Mouse (Mus musculus) liver, embryonic 11.5 days (tissue): ENCODE data around the gene Vwce. TPM values are rescaled to one million over a fixed set of nuclear protein-coding genes. Genes with fewer than 3 reads are reported as not detected.

Experiments used
- ATAC-seq: fragments of 200-750 bp; cut with Nextera tagmentation; replicated peaks from 2 replicates; pipeline ENCODE4 v1.8.0; 2017; ENCODE audit warnings: moderate number of reproducible peaks, mild to moderate bottlenecking, moderate TSS enrichment, moderate library complexity; ENCODE audit not compliant: low FRiP score
- DNase-seq: peaks from one replicate; pipeline ENCODE4 v3.0.0-alpha.2; 2017; ENCODE audit warnings: low spot score
- H3K27ac ChIP-seq: fragments of 300-500 bp; sonication (generic); 2 replicates; pipeline ENCODE4 v1.5.1; 2014; ENCODE audit warnings: mild to moderate bottlenecking, low read depth, low read length, control low read depth
- H3K27me3 ChIP-seq: fragments of 300-500 bp; sonication (generic); replicated peaks from 2 replicates; pipeline ENCODE4 v1.6.1; 2014; ENCODE audit warnings: low read length, mixed read lengths; ENCODE audit not compliant: control insufficient read depth, insufficient read depth
- H3K36me3 ChIP-seq: fragments of 300-500 bp; sonication (generic); 2 replicates; pipeline ENCODE4 v1.6.1; 2014; ENCODE audit warnings: mild to moderate bottlenecking, low read length, moderate library complexity, mixed read lengths; ENCODE audit not compliant: control insufficient read depth, insufficient read depth
- H3K4me1 ChIP-seq: fragments of 300-500 bp; sonication (generic); replicated peaks from 2 replicates; pipeline ENCODE4 v1.6.1; 2014; ENCODE audit warnings: low read length, mixed read lengths; ENCODE audit not compliant: control insufficient read depth, insufficient read depth
- H3K4me2 ChIP-seq: fragments of 300-500 bp; sonication (generic); 2 replicates; pipeline ENCODE4 v1.6.1; 2014; ENCODE audit warnings: mild to moderate bottlenecking, control low read depth, moderate library complexity
- H3K4me3 ChIP-seq: fragments of 300-500 bp; sonication (generic); 2 replicates; pipeline ENCODE4 v1.5.1; 2014; ENCODE audit warnings: low read depth, low read length, control low read depth
- H3K9ac ChIP-seq: fragments of 300-500 bp; sonication (generic); 2 replicates; pipeline ENCODE4 v1.6.1; 2014; ENCODE audit warnings: low read depth, low read length, control low read depth
- H3K9me3 ChIP-seq: fragments of 300-500 bp; sonication (generic); 2 replicates; pipeline ENCODE4 v1.6.1; 2016; ENCODE audit warnings: low read length, inconsistent platforms, mixed read lengths; ENCODE audit not compliant: control insufficient read depth
- WGBS: fragments of 180-500 bp; shearing (Covaris S2); extraction: QIAGEN DNeasy Blood & Tissue Kit; methylation state at CpG from one replicate; pipeline ENCODE4 v1.1.7; 2014; 5-methylcytosine and 5-hydroxymethylcytosine counted together
- polyA plus RNA-seq: library from polyadenylated mRNA; unstranded; fragments of >200 nt; fragmentation: Nextera tagmentation; extraction: Ambion mirVana; gene quantifications from 2 replicates; pipeline ENCODE4 v1.2.1, GENCODE M21; 2014

The Vwce gene
- polyA plus RNA-seq, 1 experiment from 2014 or later, result 10.4 TPM

GRCm38 (mm10) chr19:10712194-10712593, 78.2 kb downstream of the Vwce start:
- Histone ChIP-seq H3K4me3 (no peak overlapping the region), H3K9ac (no peak overlapping the region), H3K9me3 (no peaks in the 10 kb centered on the region), H3K27me3 (no peaks in the 10 kb centered on the region), H3K27ac (no peak overlapping the region), H3K4me1 (peaks cover 7% of the 10 kb centered on the region; the same call in 1 of the 2 replicates), H3K4me2 (no peak overlapping the region), H3K36me3 (peaks cover 14% of the 10 kb centered on the region; the same call in 1 of the 2 replicates)
- DNase-seq, result no peak
- no peak for ATAC-seq
- 91% methylated on average over 7 of the region's 7 CpGs for WGBS

GRCm38 (mm10) chr19:10712646-10713045, 78.6 kb downstream of the Vwce start:
- ATAC-seq, result no peak
- peaks cover 7% of the 10 kb centered on the region; the same call in 1 of the 2 replicates for H3K4me1 ChIP-seq
- WGBS, result 91% methylated on average over 12 of the region's 12 CpGs
- no peak overlapping the region for H3K27ac ChIP-seq
- peaks cover 14% of the 10 kb centered on the region; the same call in 1 of the 2 replicates for H3K36me3 ChIP-seq
- H3K9ac ChIP-seq, result no peak overlapping the region
- no peaks in the 10 kb centered on the region for H3K27me3 ChIP-seq
- H3K9me3 ChIP-seq, result no peaks in the 10 kb centered on the region
- DNase-seq, result no peak
- H3K4me3 ChIP-seq, result no peak overlapping the region
- H3K4me2 ChIP-seq, result no peak overlapping the region

- ATAC-seq (no peak), DNase-seq (no peak)
- peaks cover 14% of the 10 kb centered on the region; the same call in 1 of the 2 replicates for H3K36me3 ChIP-seq
- H3K9me3 ChIP-seq, result no peaks in the 10 kb centered on the region
- H3K9ac ChIP-seq, result no peak overlapping the region
- H3K27me3 ChIP-seq, result no peaks in the 10 kb centered on the region
- H3K4me2 ChIP-seq, result no peak overlapping the region
- H3K4me1 ChIP-seq, result peaks cover 7% of the 10 kb centered on the region; the same call in 1 of the 2 replicates
- H3K4me3 ChIP-seq, result no peak overlapping the region
- WGBS, result 88% methylated on average over 10 of the region's 10 CpGs
- no peak overlapping the region for H3K27ac ChIP-seq
These were observed 79.5 kb downstream of the Vwce start for GRCm38 (mm10) chr19:10713551-10713950.

- Histone ChIP-seq H3K4me1 (peaks cover 5% of the 10 kb centered on the region; the same call in 1 of the 2 replicates), H3K9ac (no peak overlapping the region), H3K27ac (no peak overlapping the region), H3K36me3 (peaks cover 14% of the 10 kb centered on the region; the same call in 1 of the 2 replicates), H3K4me3 (no peak overlapping the region), H3K4me2 (no peak overlapping the region), H3K27me3 (no peaks in the 10 kb centered on the region), H3K9me3 (no peaks in the 10 kb centered on the region)
- no peak for DNase-seq
- no peak for ATAC-seq
- WGBS, result 84% methylated on average over 6 of the region's 6 CpGs
These were observed 80.2 kb downstream of the Vwce start for GRCm38 (mm10) chr19:10714168-10714567.

GRCm38 (mm10) chr19:10714682-10715475, 80.9 kb downstream of the Vwce start:
- ATAC-seq, result peak; percentile 63; the same call in 1 of the 2 replicates
- WGBS, result 47% methylated on average over 4 of the region's 4 CpGs
- DNase-seq, result no peak
- Histone ChIP-seq H3K9ac (no peak overlapping the region), H3K9me3 (no peaks in the 10 kb centered on the region), H3K4me1 (no peaks in the 10 kb centered on the region), H3K4me3 (no peak overlapping the region), H3K27ac (no peak overlapping the region), H3K36me3 (peaks cover 14% of the 10 kb centered on the region; the same call in 1 of the 2 replicates), H3K4me2 (no peak overlapping the region), H3K27me3 (no peaks in the 10 kb centered on the region)

- ATAC-seq (no peak), DNase-seq (no peak)
- H3K4me1 ChIP-seq, result no peaks in the 10 kb centered on the region
- H3K27me3 ChIP-seq, result no peaks in the 10 kb centered on the region
- no peak overlapping the region for H3K27ac ChIP-seq
- peaks cover 14% of the 10 kb centered on the region; the same call in 1 of the 2 replicates for H3K36me3 ChIP-seq
- H3K9ac ChIP-seq, result no peak overlapping the region
- H3K4me2 ChIP-seq, result no peak overlapping the region
- no peaks in the 10 kb centered on the region for H3K9me3 ChIP-seq
- H3K4me3 ChIP-seq, result no peak overlapping the region
- 91% methylated on average over 6 of the region's 6 CpGs for WGBS
These were observed 81.5 kb downstream of the Vwce start for GRCm38 (mm10) chr19:10715476-10715875.

Other genes starting within 250 kb of the Vwce start
- gene Syt7, start 245.1 kb upstream of the Vwce start, polyA plus RNA-seq, result 1.2 and 1.4 TPM in 2 replicates
- gene Lrrc10b, start 176.7 kb upstream of the Vwce start, polyA plus RNA-seq, result 0.14 TPM in 1 of 2 replicates, not detected in the other
- gene Ppp1r32, start 151.3 kb upstream of the Vwce start, polyA plus RNA-seq, result 0.12 TPM in 1 of 2 replicates, not detected in the other
- 42.6 and 44.8 TPM in 2 replicates for gene Cpsf7, start 108.9 kb upstream of the Vwce start, polyA plus RNA-seq
- 60.4 and 63.0 TPM in 2 replicates for gene Sdhaf2, start 108.1 kb upstream of the Vwce start, polyA plus RNA-seq
- 33.7 and 35.9 TPM in 2 replicates for gene Tmem216, start 78.0 kb upstream of the Vwce start, polyA plus RNA-seq
- gene Cyb561a3, start 57.0 kb upstream of the Vwce start, polyA plus RNA-seq, result 14.9 and 18.5 TPM in 2 replicates
- gene Tmem138, start 56.9 kb upstream of the Vwce start, polyA plus RNA-seq, result 32.6 and 33.3 TPM in 2 replicates
- 311 and 347 TPM in 2 replicates for gene Ddb1, start 28.9 kb upstream of the Vwce start, polyA plus RNA-seq
- gene Tkfc, start 28.6 kb upstream of the Vwce start, polyA plus RNA-seq, result 16.1 and 16.2 TPM in 2 replicates
- gene Pga5, start 43.9 kb downstream of the Vwce start, polyA plus RNA-seq, result not detected in 2 replicates
- gene Vps37c, start 54.5 kb downstream of the Vwce start, polyA plus RNA-seq, result 23.2 TPM in 2 replicates
- gene Cd5, start 104.8 kb downstream of the Vwce start, polyA plus RNA-seq, result 0.05 TPM in 1 of 2 replicates, not detected in the other
- not detected in 2 replicates for gene Cd6, start 195.8 kb downstream of the Vwce start, polyA plus RNA-seq
- 1.1 and 1.2 TPM in 2 replicates for gene Slc15a3, start 205.5 kb downstream of the Vwce start, polyA plus RNA-seq
- gene Tmem132a, start 235.7 kb downstream of the Vwce start, polyA plus RNA-seq, result 27.2 and 27.7 TPM in 2 replicates
- gene Tmem109, start 247.8 kb downstream of the Vwce start, polyA plus RNA-seq, result 42.7 and 45.4 TPM in 2 replicates